Mouse (Mus musculus) Muller cell, postnatal 12 days (primary cell): Measurements from ENCODE around the gene Igf2bp2.

Source experiments
- DNase-seq: peaks from one replicate; pipeline ENCODE4 v3.0.0-alpha.2; 2015; ENCODE audit errors: inconsistent ontology term

Igf2bp2 gene

DNA sequence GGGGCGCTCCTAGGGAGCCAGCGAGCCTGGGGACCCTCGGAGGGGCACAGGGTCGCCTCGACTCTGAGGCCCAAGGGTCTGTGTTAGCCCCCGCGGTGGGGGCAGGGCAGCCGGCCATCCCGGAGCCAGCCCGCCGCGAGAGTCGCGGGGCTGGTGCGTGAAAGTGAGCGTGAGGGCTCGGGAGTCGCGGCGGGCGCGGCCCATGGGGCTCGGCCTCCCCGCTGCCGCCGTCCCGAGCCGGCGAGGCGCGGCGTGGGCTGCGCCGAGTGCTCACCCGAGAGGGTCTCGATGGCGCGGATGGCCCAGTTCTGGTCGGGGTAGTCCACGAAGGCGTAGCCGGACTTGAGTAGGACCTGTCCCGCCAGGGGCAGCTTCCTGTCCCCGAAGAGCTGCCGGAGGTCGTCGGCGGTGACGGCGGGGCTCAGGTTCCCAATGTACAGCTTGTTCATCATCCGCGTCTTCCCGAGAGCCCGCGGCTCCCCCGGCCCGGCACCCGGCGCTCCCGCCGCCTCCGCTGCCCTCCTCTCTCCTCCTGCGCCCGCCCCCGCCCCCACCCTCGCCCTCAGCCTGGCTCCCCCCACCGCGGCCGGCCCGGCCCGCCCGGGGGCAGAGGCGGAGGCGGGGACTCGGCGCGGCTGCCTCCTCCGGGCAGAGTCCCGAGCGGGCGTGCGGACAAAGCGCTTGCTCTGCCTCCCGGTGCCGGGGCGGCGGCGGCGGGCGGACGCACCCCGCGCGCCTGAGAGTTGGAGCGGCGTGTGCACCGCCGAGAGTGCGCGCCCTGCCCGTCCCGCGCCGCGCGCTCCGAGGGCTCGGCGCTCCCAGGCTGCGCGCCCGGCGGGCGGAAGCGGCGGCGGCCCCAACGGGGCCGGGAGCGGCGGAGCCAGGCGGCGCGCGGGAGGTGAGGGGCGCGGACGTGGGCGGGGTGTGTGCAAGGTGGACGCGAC, at the start of gene Igf2bp2:
Gene Igf2bp2, minus strand, starts transcription at position 788 of the 944 bp plus-strand sequence.
- peak; percentile 86 for DNase-seq

DNA sequence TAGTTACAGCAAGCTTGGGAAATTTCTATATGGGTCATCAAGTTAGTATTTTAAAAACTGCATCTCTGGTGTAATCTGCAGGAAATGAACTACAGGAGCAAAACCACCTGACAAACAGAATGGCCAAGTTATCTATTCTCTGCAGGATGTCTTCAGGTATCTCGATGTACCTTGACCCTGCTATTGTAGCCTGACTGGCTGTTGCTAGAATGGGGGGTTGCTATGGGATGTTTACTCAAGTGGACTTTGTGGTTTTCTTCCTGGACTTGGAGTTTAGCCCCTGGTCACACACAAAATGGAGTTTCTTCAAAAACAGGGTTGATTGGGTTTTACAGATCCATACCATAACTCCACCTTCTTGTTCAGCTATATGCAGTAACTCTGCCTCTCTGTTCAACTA, 40.4 kb upstream of the Igf2bp2 start:
- DNase-seq, result no peak

DNA sequence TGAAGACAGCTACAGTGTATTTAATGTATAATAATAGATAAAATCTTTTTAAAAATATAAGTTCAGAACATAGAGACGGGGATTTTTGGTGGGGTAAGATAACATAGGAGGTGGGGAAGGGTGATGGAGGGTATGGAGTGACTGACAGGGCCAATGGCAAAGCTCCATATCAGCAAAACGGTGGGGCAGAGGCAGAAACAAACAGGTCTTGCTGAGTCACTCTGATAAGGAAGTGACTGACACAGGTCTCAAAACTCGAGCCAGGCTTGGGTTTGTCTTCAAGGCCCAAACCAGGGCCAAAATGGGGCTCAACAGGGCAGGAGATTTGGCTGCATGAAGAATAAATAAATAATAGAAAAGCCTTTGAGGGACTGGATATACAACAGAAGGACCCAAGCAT, 38.8 kb upstream of the Igf2bp2 start:
- no peak for DNase-seq

DNA sequence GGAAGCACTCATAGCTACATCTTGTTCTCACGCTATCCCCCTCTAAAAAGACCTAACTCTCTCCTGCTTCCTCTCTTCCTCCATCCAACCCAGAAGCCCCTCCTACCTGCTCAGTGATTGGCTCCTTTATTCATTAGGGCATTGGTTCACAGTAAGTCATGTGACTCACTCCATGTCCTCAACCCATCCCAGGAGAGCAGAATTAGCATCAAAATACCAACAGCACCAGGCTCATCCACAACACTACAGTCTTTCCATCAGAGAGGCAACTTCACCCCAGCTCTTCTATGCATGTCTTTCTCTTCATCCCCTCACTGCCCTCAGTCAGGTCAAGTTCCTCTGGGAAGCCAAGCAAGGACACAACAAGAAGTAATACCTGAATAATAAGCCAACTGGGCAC, 37.4 kb upstream of the Igf2bp2 start:
- no peak for DNase-seq

DNA sequence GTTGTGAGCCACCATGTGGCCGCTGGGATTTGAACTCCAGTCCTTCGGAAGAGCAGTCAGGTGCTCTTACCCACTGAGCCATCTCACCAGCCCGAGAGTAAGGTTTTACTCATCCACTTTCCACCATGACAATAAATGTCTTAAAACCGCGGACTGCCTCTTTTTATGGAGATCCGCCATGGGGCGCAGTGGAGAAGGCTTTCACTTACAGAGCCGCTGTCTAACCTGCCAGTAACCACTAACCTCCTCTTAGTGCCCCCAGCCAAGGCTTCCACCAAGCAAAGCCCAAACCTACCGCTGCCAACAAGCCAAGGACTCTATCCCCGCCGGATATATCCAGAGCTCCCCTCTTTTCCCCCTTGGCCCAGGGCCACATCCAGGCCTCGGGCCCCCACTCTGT, 24.3 kb upstream of the Igf2bp2 start:
- DNase-seq, result no peak

DNA sequence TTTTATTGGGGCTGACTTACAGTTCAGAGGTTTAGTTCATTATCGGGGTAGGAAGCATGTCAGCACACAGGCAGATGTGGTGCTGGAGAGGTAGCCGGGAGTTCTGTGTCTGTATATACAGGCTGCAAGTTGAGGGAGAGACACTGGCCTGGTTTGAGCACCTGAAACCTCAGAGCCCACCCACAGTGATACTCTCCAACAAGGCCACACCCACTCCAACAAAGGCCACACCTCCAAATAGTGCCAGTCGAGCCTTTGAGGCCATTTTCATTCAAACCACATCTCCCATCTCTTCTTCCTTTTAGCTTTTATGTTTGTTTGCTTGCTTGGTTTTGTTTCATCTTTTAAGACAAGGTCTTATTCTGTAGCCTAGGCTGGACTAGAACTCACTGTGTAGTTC, 22.3 kb upstream of the Igf2bp2 start:
- no peak for DNase-seq

DNA sequence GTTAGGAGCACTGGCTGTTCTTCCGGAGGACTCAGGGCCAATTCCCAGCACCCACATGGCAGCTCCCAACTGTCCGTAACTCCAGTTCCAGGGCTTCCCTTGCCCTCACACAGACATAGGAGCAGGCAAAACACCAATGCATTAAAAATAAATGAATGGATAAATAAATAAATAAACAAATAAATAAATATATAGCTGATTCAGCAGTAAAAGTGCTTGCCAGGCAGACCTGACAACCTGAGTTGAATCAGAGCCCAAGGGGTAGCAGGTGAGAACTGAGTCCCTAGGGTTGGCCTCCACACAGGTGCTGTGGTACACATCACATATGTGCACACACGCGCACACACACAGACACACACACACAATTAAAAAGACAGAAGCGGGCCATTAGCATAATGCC, 21.0 kb upstream of the Igf2bp2 start:
- no peak for DNase-seq

DNA sequence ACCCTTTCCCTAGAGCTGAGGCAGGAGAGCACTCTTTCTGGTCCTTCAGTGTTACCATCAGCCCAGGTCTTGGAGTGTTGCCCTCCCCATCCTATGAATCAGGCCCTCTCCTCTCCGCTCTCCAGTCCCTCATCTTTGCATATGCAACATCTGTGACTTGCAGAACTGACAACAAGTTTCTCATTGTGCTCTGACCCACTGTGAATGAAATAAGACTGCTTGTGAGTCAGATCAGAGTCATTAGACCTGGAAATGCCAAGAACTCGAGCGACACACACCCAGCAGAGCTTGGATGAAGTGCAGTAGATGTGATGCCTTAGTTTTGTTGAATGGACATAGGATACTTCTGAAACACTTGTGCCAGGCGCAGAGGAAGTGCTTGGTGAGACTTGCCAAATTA, 19.2 kb upstream of the Igf2bp2 start:
- peak; percentile 36 for DNase-seq

DNA sequence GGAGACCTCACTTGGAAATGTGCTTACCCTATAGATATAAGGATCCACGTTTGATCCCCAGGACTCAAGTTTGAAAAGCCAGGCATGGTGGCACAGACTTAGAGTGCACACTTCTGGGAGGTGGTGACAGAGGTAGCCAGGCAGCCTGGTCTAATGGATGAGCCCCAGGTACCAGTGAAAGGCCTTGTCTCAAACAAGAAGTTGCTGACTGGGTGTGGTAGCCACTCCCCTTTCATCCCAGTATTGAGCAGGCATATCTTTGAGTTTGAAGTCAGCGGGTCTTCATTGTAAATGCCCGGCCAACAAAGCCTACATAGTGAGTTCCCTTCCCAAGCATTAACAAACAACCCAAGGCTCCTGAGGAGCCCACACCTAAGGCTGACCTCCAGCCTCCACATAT, 15.7 kb upstream of the Igf2bp2 start:
- no peak for DNase-seq

DNA sequence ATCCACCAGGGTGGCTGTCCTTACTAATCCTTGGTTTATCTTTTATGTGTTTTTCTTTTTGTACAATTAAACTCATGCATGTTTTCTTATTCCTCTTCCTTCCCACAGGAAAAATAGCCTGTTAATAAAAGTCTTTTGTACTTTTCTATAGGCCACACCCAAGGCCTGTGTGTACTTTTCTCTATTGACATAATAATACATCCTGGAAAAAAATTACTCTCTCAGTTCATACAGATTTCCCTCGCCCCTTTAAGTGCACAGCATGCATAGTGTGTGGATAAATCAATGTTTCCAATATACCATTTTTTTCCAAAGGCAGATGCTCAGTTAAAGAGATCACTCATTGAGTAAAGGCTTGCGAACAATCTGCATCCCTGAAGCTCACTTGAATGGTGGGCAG, 14.9 kb upstream of the Igf2bp2 start:
- DNase-seq, result no peak

DNA sequence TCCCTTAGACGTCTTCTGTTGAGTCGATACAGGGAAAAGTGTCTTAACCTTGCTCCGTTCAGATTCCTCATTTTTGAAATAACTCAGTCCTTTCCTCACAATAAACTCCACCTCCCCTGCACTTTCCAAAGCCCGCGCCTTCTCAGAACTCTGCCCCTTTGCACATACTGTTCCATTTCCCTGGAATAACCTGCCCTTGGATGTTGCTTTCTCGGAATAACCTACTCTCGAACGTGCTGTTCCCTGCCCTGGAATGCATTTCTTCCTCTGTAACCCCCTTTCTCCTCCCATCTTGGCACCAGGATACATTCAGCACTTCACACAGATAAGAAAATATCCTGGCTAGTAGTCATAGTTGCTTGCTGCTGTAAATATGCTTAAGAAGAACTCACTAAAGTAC, 5.6 kb upstream of the Igf2bp2 start:
- no peak for DNase-seq

DNA sequence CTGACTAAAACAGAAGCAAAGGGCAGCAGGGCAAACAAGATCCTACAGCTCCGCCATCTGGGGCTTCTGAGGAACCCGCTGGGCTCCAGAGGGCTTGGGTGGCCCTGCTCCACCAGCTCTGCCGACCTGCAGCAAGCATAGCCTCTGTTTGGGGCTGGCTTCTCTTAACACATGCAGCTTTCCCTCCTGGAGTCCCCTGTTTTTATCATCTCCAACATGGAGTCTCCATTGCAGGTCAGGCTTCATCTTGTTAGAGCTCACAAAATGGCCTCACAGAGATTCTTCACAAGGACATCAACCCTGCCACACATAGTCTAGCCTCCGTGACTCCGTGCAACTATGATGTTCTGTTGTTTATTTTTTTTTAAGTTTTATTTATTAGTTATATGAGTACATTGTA, 2.5 kb upstream of the Igf2bp2 start:
- no peak for DNase-seq

DNA sequence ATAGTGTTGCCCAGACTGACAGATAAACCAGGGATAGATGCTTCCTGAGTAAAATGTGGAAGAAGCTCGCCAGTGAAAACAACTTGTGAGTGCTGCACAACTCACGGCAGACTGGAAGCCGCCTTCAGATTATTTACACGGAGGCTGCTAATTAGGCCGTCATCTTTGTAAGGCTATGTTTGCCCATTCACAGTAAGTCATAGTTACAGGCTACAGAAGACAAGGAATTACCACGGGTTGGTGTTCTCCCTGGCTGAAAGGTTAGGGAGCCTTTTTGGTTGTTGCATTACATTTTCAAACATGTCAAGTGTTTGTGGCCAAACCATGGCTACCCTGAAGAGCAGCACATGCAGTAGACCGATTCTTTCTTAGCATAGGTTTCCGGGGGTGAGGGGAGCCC, 1.3 kb upstream of the Igf2bp2 start:
- DNase-seq, result no peak

DNA sequence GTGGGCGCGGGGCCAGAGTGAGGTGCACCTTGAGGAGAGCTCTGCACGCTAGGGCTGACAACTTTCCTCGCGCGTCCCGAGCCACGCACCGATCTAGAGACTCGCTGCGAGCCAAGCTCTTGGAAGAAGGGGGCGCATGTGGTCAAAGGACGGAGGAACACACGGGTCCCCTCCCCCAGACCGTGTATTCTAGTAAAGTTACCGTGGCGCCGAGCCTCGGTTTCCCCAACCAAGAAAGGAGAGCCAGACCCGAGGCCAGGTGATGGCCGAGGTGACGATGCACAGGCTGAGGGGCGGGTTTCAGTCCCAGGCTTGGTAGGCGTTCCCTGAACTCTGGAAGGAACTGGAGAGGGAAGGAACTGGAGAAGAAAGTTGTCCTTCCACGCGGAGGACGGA, 355 bp upstream of the Igf2bp2 start:
- DNase-seq, result peak; percentile 57

DNA sequence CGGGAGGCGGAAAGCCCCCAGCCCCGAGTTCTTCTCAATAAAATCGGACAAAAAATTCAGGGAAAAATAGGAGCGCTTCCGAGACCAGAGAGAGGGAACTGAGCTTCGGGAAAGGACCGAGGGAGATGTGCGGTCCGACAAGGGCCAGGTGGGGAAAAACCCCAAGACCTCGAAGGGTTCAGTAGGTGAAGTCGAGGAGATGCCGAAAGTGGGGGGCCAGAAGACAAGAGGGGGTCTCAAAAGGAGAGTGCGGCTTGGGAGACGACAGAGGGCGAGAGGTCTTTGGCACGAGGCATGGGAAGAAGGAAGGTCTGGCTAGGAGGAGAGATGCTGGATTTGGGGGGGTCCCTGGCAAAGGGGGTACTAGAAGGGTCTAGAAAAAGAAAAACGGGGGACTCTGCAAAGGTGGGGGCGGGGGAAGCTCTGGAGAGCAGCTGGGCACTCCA, 1.0 kb downstream of the Igf2bp2 start:
- DNase-seq, result no peak

DNA sequence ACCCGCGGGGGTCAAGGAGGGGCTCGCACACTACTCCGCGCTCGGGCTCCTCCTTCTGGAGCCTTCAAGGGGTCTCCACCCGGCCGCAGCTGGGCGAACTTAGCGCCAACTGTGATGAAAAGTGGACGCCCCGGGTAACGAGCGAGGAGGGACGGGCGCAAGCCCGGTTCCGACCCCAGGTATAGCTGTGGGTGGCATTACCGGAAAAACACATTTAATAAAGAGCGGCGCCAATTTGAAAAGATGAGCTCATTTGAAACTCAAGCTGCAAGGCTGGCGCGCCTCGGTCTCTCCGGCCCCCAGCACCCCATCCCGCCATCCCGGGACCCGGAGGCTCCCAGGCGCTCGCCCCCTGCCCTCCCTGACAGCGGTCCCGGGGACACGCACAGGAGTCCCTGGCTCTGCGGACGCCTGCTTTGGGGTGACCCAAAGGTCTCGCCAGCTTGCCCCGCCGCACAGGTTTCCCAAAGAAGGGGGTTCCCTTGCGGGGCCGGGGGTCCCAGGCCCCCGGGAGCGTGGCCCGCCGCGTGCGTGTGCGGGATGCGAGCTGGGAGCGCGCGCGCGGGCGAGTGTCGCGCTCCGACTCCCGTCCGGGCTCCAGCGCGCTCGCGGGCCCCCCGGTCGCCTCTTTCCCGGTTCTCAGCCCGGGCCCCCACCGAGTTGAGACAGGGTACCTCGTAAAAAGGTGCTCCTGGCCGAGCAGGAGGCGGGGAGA, 1.6 kb downstream of the Igf2bp2 start:
- DNase-seq, result peak; percentile 63

DNA sequence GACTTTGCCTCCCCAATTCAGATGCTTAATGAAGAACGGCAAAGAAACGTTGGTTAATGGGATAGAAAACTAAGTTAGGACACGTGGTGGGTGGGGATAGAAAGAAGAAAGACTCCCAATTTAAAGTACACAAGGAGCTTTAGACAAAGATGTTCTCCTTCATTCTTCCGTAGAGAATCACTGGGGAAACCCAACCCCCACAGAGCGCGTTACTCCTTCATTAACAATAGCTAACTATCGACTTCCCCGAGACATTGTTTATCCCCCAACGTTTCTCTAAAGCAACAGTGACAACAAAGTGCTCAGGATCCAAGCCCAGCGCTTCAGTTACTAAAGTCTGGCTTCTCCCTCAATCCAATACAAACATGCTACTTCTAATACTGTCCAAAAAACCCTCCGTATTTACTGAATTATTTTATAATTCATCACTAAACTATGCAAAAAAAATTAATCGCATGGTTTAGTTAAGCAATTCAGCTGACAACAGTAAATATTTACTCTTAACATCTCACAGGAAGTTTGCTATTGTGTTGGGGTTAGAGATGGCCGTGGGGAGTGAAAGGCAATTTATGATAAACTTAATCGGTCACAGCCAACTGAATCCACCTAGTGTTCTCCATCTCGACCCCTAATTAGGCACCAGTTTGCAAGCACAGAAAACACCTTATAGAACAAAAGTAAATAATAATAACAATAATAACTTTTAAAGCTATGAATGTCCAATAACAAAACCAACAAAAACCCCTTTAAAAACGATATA, 2.5 kb downstream of the Igf2bp2 start:
- no peak for DNase-seq

DNA sequence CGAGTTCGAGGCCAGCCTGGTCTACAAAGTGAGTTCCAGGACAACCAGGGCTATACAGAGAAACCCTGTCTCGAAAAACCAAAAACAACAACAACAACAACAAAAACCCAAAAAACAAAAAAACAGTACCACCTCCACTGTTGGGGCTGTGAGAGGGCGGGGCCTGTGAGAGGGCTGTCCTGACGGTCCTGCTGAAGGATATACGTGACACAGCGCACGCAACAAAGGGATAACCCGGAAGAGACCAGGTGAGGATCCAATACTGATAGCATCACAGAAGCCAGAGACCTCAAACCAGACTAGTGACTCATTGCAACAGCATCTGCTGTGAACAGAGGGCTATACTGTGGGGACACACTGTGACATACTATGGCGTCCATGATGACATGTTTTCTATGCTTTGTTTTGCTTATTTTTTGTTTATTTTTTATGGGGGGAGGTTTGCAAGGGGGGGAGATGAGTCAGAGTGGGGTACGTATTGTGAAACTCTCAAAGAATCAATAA, 10.1 kb downstream of the Igf2bp2 start:
- no peak for DNase-seq

DNA sequence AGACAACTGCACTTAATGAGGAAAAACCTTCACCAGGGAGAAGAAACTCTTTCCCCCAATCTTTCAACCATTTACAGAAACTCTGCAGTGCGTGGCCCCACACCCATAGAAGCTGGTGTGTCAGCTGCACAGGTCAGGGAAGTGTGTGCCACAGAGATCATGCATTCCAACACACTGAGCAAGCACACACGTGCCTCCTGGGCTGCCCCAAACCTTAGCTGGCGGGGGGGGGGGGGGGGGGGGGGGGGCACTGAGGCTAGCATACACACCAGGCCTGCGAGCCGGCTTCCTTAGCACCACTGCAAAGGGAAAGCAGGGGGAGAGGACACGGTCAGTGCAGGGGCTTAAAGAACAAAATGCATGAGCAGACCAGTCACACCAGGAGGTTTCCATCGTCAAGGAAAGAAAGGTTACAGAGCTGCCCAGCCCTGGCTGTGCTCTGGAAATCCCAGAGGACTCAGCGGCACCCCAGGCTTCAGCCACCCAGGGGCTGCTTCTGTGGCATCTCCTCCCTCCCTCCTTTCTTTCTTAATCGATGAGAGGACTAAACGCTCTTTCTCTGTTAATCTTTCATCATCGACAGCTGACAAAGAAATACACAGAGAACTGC, 11.3 kb downstream of the Igf2bp2 start:
- DNase-seq, result peak; percentile 24

DNA sequence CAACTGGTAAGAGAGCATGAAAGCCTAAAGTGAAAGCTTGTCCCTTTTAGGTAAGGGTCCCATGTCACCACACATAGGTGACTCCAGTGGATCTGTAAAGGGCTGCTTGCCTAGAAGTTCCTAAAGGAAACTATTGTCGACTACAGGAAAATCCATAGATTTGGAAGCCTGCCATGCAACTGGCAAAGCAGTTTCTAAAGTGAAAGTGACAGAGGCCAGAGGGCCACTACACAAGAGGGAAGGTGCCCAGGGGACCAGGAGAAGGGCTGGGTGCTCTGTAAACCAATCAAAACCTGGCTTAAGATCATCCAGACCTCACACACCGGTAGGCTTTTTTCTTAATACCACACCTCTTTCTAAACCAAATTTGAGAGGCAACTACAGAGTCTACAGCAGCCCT, 12.7 kb downstream of the Igf2bp2 start:
- peak; percentile 16 for DNase-seq

DNA sequence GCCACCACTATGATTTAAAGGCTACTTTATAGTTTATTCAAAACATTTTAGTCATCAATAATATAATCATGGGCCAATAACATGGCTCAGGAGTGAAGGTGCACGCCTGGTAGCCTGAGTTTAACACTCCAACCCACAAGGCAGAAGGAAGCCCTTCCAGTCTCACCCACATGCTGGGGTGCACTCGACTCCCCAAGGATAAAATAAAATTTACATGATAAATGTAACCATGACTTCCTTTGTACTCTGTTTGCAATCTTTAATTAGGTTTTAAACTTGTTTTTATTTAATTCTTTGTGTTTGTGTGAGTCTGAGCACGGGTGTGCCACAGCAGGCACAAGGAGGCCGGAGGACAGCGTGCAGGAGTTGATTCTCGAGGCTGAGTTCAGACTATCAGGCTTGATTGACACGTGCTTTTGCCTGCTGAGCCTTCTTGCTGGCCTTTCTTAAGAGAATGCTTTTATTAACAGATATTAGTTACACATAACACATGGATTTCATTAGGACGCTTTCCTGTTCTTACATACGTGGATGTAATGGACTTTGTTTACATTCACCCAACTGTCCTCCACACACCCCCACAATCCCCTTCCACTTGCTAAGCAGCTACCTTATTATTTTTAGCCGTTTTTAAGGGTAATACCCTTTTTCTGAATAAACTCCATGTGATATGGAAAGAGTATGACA, 13.3 kb downstream of the Igf2bp2 start:
- DNase-seq, result no peak
